Mouse (Mus musculus): ENCODE measurements around the gene Tmem238l. TPM values are rescaled to one million over a fixed set of nuclear protein-coding genes. Genes with fewer than 3 reads are reported as not detected.
A peak's percentile ranks its signal among the peaks of the same experiment; 100 is the strongest.

The Tmem238l gene
- total RNA-seq (2014; rRNA removed) = not detected in 2 replicates
- polyA plus RNA-seq (2015; fragmentation: Nextera tagmentation; extraction: Ambion mirVana) = not detected in 2 replicates

DNA sequence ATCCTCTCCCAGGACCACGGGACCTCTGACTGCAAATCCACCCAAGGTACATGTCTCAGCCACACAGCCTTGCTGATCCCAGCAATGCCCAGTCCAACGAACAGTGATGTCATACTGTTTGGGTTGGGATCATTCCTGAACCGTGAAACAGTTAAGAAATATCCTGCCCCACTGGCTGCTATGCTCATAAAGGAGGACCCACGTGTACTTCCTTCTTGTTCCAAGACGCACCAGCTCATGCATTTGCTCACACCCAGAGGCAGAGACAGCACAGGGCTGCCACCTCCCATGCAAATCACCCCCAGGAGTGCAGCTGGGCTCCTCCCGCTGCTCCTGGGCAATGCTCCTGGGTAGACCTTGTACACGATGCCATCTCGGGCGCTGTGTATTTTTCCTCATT, at the start of gene Tmem238l:
Gene Tmem238l (plus strand): TSS at position 336 of the 400 bp plus-strand sequence.
- WGBS = 73% methylated on average over 9 of the region's 9 CpGs

GRCm38 (mm10) chr11:66911811-66912210, 44.6 kb upstream of the Tmem238l start, which contains the start of gene Pirt:
TSS of gene Pirt (plus strand) at chr11:66911981.
- Histone ChIP-seq H3K4me1 (ENCODE audit: insufficient read depth, low read length) (no peaks in the 10 kb centered on the region), H3K4me3 (ENCODE audit: low read depth, low read length) (no peak within 1 kb of the TSS), H3K36me3 (ENCODE audit: insufficient read depth, low read length) (no peaks in the 10 kb centered on the region), H3K27me3 (ENCODE audit: insufficient read depth, low read length) (no peaks in the 10 kb centered on the region), H3K4me2 (ENCODE audit: low read depth, low read length, poor library complexity, severe bottlenecking) (no peak within 1 kb of the TSS), H3K9ac (replicated peaks; ENCODE audit: low read length, poor library complexity, severe bottlenecking) (no peak within 1 kb of the TSS), H3K27ac (ENCODE audit: low read depth, low read length) (no peak within 1 kb of the TSS), H3K9me3 (ENCODE audit: low read length) (no peaks in the 10 kb centered on the region)
- TF ChIP-seq CTCF (IDR thresholded peaks at IDR 0.05) = no peak
- ATAC-seq (ENCODE audit: low FRiP score) = no peak
- DNase-seq (ENCODE audit: low spot score) = no peak
- 50% methylated on average over 10 of the region's 10 CpGs for WGBS

More for the DNA sequence above, at the start of gene Tmem238l:
- Histone ChIP-seq H3K27ac (ENCODE audit: low read depth, low read length) (no peak within 1 kb of the TSS), H3K9ac (replicated peaks; ENCODE audit: low read length, poor library complexity, severe bottlenecking) (no peak within 1 kb of the TSS), H3K27me3 (ENCODE audit: insufficient read depth, low read length) (no peaks in the 10 kb centered on the region), H3K36me3 (ENCODE audit: insufficient read depth, low read length) (no peaks in the 10 kb centered on the region), H3K9me3 (ENCODE audit: low read length) (no peaks in the 10 kb centered on the region), H3K4me1 (ENCODE audit: insufficient read depth, low read length) (no peaks in the 10 kb centered on the region), H3K4me2 (ENCODE audit: low read depth, low read length, poor library complexity, severe bottlenecking) (no peak within 1 kb of the TSS), H3K4me3 (ENCODE audit: low read depth, low read length) (no peak within 1 kb of the TSS)
- ATAC-seq (ENCODE audit: low FRiP score) (no peak), DNase-seq (ENCODE audit: low spot score) (no peak)
- no peak for TF ChIP-seq CTCF (IDR thresholded peaks at IDR 0.05)

DNA sequence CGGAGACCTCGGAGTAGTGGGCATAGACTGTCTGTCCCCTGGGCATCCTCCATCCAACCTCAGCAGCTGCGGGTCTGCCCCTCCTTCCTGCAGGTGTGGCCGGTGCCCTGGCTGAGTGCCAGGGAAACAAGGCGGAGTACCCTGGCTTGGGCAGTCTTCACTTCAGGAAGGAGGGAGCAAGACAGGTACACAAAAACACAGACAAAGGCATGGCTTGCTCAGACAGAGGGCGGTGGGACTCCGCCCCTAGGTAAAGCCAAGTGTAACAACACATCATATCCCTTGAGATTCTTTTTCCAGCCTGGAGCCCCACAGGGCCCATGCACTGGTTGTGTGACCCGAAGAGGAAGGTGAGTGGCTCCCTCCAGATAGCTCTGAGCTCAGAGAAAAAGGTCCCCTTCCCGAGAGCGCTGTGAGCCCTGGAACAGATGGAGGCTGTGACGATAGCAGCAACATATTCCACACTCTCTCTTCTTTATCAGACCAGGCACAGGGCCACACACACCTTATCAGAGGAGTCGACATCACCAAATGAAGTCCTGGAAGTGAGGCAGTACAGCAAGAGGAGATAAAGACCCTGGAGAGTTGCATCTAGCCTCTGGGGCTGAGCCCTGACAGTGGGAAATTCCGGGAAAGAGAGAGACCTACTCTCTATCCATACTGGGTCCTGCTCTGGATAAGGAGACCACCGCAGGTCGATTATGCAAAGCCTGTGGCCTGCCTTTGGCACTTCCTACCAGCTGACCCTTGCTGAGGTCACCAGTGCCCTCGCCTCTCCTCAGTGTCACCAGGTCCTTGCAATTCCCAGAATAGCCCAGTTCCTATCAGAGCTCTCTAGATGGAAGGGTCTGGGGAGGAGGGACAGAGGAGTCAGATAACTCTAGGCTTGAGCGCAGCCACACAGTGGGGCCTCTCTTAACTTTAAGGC, 43.6 kb upstream of the Tmem238l start:
- H3K4me1 ChIP-seq (ENCODE audit: insufficient read depth, low read length) = no peaks in the 10 kb centered on the region
- no peaks in the 10 kb centered on the region for H3K36me3 ChIP-seq (ENCODE audit: insufficient read depth, low read length)
- no peak overlapping the region for H3K9ac ChIP-seq (replicated peaks; ENCODE audit: low read length, poor library complexity, severe bottlenecking)
- TF ChIP-seq CTCF (IDR thresholded peaks at IDR 0.05) = no peak
- no peak overlapping the region for H3K4me3 ChIP-seq (ENCODE audit: low read depth, low read length)
- 66% methylated on average over 17 of the region's 17 CpGs for WGBS
- no peaks in the 10 kb centered on the region for H3K27me3 ChIP-seq (ENCODE audit: insufficient read depth, low read length)
- no peak overlapping the region for H3K4me2 ChIP-seq (ENCODE audit: low read depth, low read length, poor library complexity, severe bottlenecking)
- no peaks in the 10 kb centered on the region for H3K9me3 ChIP-seq (ENCODE audit: low read length)
- no peak overlapping the region for H3K27ac ChIP-seq (ENCODE audit: low read depth, low read length)
- ATAC-seq (ENCODE audit: low FRiP score) (no peak), DNase-seq (ENCODE audit: low spot score) (no peak)

DNA sequence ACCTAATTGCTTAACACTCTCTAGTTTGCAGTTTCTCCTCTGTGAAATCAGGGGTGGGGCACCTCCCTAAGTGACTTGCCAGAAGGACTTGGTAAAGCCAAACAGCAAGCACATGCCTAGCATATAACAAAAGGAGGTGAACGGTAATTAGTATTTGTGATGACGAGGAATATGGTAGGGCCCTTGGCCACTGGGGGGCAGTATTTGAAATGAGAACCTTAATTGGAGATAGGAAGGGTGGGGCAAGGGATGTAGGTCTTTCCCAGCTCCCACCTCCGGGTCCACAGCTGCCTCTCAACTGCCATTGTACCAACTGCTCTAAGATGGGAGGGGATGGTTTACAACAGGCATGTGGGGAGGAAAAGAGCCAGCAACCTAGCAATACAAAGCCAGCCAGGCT, 42.2 kb upstream of the Tmem238l start:
- no peaks in the 10 kb centered on the region for H3K4me1 ChIP-seq (ENCODE audit: insufficient read depth, low read length)
- peak; percentile 57 for TF ChIP-seq CTCF (IDR thresholded peaks at IDR 0.05)
- DNase-seq (ENCODE audit: low spot score) (peak; percentile 57), ATAC-seq (ENCODE audit: low FRiP score) (no peak)
- H3K4me3 ChIP-seq (ENCODE audit: low read depth, low read length) = no peak overlapping the region
- no peak overlapping the region for H3K27ac ChIP-seq (ENCODE audit: low read depth, low read length)
- 28% methylated on average over 3 of the region's 3 CpGs for WGBS
- H3K36me3 ChIP-seq (ENCODE audit: insufficient read depth, low read length) = no peaks in the 10 kb centered on the region
- no peaks in the 10 kb centered on the region for H3K9me3 ChIP-seq (ENCODE audit: low read length)
- no peaks in the 10 kb centered on the region for H3K27me3 ChIP-seq (ENCODE audit: insufficient read depth, low read length)
- no peak overlapping the region for H3K4me2 ChIP-seq (ENCODE audit: low read depth, low read length, poor library complexity, severe bottlenecking)
- H3K9ac ChIP-seq (replicated peaks; ENCODE audit: low read length, poor library complexity, severe bottlenecking) = no peak overlapping the region

- Histone ChIP-seq H3K27me3 (ENCODE audit: insufficient read depth, low read length) (no peaks in the 10 kb centered on the region), H3K36me3 (ENCODE audit: insufficient read depth, low read length) (no peaks in the 10 kb centered on the region), H3K9ac (replicated peaks; ENCODE audit: low read length, poor library complexity, severe bottlenecking) (no peak overlapping the region), H3K4me2 (ENCODE audit: low read depth, low read length, poor library complexity, severe bottlenecking) (no peak overlapping the region), H3K27ac (ENCODE audit: low read depth, low read length) (no peak overlapping the region), H3K4me1 (ENCODE audit: insufficient read depth, low read length) (no peaks in the 10 kb centered on the region), H3K9me3 (ENCODE audit: low read length) (no peaks in the 10 kb centered on the region), H3K4me3 (ENCODE audit: low read depth, low read length) (no peak overlapping the region)
- WGBS = 76% methylated on average over 2 of the region's 2 CpGs
- no peak for TF ChIP-seq CTCF (IDR thresholded peaks at IDR 0.05)
- DNase-seq (ENCODE audit: low spot score) (no peak), ATAC-seq (ENCODE audit: low FRiP score) (no peak)
Observed at GRCm38 (mm10) chr11:66920012-66920411, 36.4 kb upstream of the Tmem238l start.

Data from midbrain, postnatal 0 days (tissue).